Mouse (Mus musculus): ENCODE results near the gene Ube2t. TPM values are rescaled to one million over a fixed set of nuclear protein-coding genes. Genes with fewer than 3 reads are reported as not detected.

Ube2t gene
- polyA plus RNA-seq, 2 experiments from 2014 or later, result 15.9 to 18.1 TPM

- no peak for ATAC-seq
Measured at GRCm38 (mm10) chr1:134995954-134996353, 33.6 kb downstream of the Ube2t start.

- no peak for ATAC-seq
Measured at GRCm38 (mm10) chr1:134996471-134996870, 34.1 kb downstream of the Ube2t start.

DNA sequence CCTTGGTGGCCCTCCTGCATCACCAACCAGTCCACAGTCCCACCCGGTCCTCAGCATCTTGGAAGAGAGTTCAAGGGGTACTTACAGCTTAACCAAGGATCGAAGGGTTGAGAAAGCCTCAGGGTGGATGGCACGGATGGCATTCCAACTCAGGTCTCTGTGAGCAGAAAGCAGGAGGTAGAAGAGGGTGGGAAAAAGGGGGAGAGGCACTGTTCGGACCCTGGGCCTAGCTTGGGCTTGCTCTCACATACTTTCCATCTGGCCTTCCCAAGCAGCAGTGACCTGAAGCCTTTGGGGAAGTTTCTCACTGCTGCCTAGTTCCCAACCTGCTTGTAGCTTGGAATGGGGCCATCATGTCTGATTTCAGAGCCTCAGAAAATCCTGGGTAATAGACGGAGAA, 35.2 kb downstream of the Ube2t start:
- ATAC-seq, result no peak

GRCm38 (mm10) chr1:134998231-134998630, 35.9 kb downstream of the Ube2t start:
- ATAC-seq, result no peak

DNA sequence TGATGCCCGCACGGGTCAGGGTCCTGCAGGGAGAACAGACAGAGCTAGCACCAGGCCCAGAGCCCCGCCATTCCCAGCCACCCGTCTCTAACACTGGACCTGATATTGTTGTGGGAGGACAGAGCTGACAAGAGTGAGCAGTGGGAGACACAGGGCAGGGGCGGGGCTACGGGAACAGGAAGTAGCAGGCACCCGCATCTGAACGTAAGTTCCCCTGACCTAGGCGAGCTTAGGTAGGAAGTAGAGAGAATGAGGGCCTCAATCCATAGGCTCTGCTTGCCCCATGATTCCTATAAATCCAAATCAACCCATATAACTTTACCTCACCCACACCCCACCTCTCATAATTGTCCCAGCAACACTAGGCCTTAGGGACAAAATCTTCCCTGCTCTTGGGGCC, 38.2 kb downstream of the Ube2t start:
- ATAC-seq, result no peak

GRCm38 (mm10) chr1:135003346-135003745, 41.0 kb downstream of the Ube2t start:
- no peak for ATAC-seq

GRCm38 (mm10) chr1:135005696-135006095, 43.3 kb downstream of the Ube2t start:
- ATAC-seq, result no peak

DNA sequence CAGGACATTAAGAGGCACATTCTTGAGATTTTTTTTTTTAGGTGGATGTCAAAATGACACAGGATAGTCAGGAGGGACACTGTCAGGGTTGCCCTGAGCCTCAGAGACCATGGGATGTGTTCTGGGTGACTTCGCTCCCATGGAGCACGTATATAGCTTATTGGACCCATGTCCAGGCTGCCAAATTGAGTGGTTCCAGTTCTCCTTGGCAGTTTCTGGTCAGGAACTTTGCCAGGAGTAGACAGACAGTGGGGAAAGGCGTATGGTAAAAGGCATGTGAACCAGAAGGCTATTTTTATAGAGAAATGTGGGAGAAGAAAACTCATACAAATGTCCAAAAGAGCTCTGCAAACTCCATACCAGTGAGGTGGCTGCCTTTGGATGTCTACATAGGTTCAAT, 47.5 kb downstream of the Ube2t start:
- ATAC-seq, result no peak

GRCm38 (mm10) chr1:135011912-135012311, 49.5 kb downstream of the Ube2t start:
- no peak for ATAC-seq

DNA sequence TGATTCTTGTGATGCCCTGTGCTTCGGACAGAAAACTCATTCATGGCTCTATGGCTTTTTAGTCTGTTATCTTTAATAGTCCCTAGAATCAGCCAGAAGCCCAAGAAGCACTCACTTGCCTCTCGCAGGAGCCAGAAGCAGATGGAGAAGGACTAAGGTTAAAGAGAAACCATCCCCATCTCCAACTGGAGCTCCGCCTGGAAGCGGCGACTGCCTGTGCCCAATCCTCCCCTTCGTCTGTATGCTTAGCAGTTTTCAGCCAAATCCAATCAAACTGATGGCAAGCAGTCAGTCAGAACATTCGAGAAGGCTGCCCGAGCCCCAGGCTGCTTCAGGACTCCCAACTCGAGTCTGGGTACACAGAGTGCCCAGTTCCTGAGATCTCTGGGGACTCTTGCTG, 50.1 kb downstream of the Ube2t start:
- ATAC-seq, result no peak

- ATAC-seq, result no peak
Measured at GRCm38 (mm10) chr1:135014921-135015445, 52.6 kb downstream of the Ube2t start.

DNA sequence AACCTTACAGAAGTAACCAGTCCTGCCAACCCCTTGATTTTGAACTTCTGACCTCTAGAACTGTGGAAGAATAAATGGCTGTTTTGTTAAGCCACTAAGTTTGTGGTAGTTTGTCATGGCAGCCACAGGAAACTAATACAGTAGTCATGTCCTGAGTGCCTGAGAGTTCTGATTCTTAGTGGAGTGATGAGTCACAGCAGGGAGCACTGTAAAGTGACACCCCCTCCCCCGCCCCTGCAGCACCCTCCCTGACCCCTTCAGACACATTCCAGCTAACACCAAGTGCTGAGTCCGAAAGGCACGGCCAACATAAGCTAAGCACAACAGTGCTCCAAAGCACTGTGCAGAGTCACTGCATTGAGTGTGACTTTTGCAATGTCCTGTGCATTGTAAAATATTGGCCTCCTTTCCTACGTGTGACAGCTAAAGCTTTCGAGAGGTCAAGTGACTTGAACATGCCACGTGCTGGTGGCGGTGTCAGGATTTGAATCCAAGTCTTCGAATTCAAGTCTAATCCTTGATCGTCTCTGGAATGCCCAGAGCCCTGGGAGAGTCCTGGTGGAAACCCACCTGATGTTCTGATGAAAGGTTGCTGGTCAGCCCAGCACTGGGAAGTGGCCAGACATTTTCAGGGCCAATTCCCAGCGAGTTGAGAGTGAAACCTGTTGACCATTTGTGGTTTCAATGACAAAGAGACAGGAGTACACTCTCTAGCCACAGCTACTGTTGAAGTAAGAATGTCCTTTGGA, 54.7 kb downstream of the Ube2t start:
- ATAC-seq, result no peak

DNA sequence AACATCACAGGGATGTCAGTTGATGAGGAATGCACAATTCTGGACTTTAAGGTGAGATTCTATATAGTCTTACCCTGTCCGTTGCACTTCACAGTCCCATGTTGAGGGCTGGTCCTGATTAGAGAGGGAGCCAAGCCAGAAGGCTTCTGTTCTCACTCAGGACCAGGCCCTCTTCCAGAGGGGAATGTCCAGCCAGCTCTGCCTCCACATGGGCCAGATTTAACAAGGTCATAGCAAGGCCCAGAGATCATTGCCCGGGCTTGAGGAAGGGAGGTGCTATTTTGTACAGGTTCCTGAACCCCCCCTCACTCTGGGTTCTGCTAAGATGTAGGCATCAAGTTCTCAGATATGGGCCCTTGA, 55.3 kb downstream of the Ube2t start:
- no peak for ATAC-seq

GRCm38 (mm10) chr1:135019087-135019774, 56.9 kb downstream of the Ube2t start:
- no peak for ATAC-seq

- ATAC-seq, result no peak
Measured at GRCm38 (mm10) chr1:135019775-135020167, 57.4 kb downstream of the Ube2t start.

GRCm38 (mm10) chr1:135020281-135020940, 58.0 kb downstream of the Ube2t start:
- no peak for ATAC-seq

DNA sequence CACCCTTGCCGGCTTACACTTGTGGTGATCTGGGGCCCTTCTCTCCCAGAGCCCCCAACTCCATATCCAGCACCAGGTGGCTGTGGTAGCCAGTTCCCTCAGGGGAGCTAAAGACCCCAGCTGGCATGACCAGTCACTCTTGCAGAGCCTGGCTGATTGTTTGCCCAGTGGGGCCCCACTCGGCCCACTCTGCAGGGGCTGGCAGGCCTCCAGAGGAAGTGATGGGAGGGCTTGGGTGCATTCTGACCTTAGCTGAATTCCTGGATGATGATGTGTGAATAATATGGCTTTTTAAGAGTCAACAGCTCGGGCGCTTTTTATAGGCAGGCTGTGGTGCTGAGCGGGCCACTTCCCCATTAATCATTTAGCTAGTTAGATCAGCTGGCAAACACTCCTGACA, 58.6 kb downstream of the Ube2t start:
- no peak for ATAC-seq

- ATAC-seq, result no peak
Measured at GRCm38 (mm10) chr1:135021936-135022335, 59.6 kb downstream of the Ube2t start.

DNA sequence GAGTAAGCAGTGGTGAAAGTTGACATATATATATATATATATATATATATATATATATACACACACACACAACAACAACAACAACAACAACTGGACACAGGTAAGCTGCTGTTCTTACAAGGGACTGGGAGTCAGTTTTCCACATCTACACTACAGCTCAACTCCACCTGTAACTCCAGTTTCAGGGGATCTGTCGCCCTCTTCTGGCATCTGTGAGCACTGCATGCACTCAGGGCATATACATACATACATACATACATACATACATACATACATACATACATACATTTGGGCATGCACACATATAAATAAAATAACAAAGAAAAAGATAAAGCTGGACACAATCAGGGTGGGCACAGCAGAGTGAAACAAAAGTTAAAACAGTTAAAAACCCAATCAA, 61.2 kb downstream of the Ube2t start:
- ATAC-seq, result no peak

Data from activated CD4-positive, CD25-positive, alpha-beta regulatory T cell, adult 4 months (primary cell).